Mouse (Mus musculus) E14TG2a.4 (cell line): Measurements from ENCODE around the gene Gm29094.
"Not testable (repeated sequence)": the region's sequence is repeated elsewhere in the genome, so short reads cannot be mapped to it uniquely, and the experiment has no call there.

Experiments
- H3K27me3 ChIP-seq: 2 replicates; pipeline ENCODE4 v1.6.1; 2014; ENCODE audit warnings: low read length, control low read depth; ENCODE audit not compliant: insufficient read depth
- H3K36me3 ChIP-seq: 2 replicates; pipeline ENCODE4 v1.6.1; 2014; ENCODE audit warnings: low read length, control low read depth; ENCODE audit not compliant: insufficient read depth
- H3K4me1 ChIP-seq: replicated peaks from 2 replicates; pipeline ENCODE4 v1.6.1; 2014; ENCODE audit warnings: low read depth, low read length, control low read depth
- H3K4me3 ChIP-seq: replicated peaks from 2 replicates; pipeline ENCODE4 v1.5.1; 2014; ENCODE audit warnings: mild to moderate bottlenecking, low read length
- H3K9me3 ChIP-seq: 2 replicates; pipeline ENCODE4 v1.6.1; 2014; ENCODE audit warnings: low read length, control low read depth
- CTCF ChIP-seq: conservative IDR thresholded peaks from 2 replicates; pipeline ENCODE4 v1.5.1; 2014; ENCODE audit warnings: low read length
- NANOG ChIP-seq: IDR thresholded peaks from 2 replicates; pipeline ENCODE4 v1.6.1; 2014; ENCODE audit warnings: borderline replicate concordance, low read length, mixed read lengths
- POU5F1 ChIP-seq: IDR thresholded peaks from 2 replicates; pipeline ENCODE4 v1.6.1; 2014; ENCODE audit warnings: low read length, borderline replicate concordance

The Gm29094 gene

GRCm38 (mm10) chr9:89219668-89220067 lies 20.5 kb downstream of the Gm29094 start:
- not testable (repeated sequence) for H3K36me3 ChIP-seq, H3K4me1 ChIP-seq, H3K27me3 ChIP-seq, H3K4me3 ChIP-seq, H3K9me3 ChIP-seq

GRCm38 (mm10) chr9:89220704-89221287 lies 21.6 kb downstream of the Gm29094 start:
- not testable (repeated sequence) for H3K4me3 ChIP-seq, H3K36me3 ChIP-seq, H3K9me3 ChIP-seq, H3K4me1 ChIP-seq, H3K27me3 ChIP-seq

GRCm38 (mm10) chr9:89226071-89226470 lies 26.9 kb downstream of the Gm29094 start:
- TF ChIP-seq CTCF (no peak), NANOG (no peak), POU5F1 (no peak)
- Histone ChIP-seq H3K27me3 (no peaks in the 10 kb centered on the region), H3K4me1 (no peaks in the 10 kb centered on the region), H3K36me3 (no peaks in the 10 kb centered on the region), H3K4me3 (no peak overlapping the region), H3K9me3 (no peaks in the 10 kb centered on the region)

- TF ChIP-seq CTCF (no peak), NANOG (no peak), POU5F1 (no peak)
- Histone ChIP-seq H3K27me3 (no peaks in the 10 kb centered on the region), H3K4me3 (no peak overlapping the region), H3K9me3 (no peaks in the 10 kb centered on the region), H3K36me3 (no peaks in the 10 kb centered on the region), H3K4me1 (no peaks in the 10 kb centered on the region)
Observed at GRCm38 (mm10) chr9:89228122-89228521, 28.9 kb downstream of the Gm29094 start.

- H3K4me1 ChIP-seq, H3K9me3 ChIP-seq, H3K36me3 ChIP-seq, H3K27me3 ChIP-seq, H3K4me3 ChIP-seq: not testable (repeated sequence)
- TF ChIP-seq CTCF: peak; percentile 14; the same call in 1 of the 2 replicates
Observed at GRCm38 (mm10) chr9:89230897-89231497, 31.8 kb downstream of the Gm29094 start.

- H3K36me3 ChIP-seq, H3K27me3 ChIP-seq, H3K4me3 ChIP-seq, H3K9me3 ChIP-seq, H3K4me1 ChIP-seq: not testable (repeated sequence)
Observed at GRCm38 (mm10) chr9:89237131-89237530, 38.0 kb downstream of the Gm29094 start.

- not testable (repeated sequence) for H3K4me1 ChIP-seq, H3K4me3 ChIP-seq, H3K9me3 ChIP-seq, H3K27me3 ChIP-seq, H3K36me3 ChIP-seq
Observed at GRCm38 (mm10) chr9:89238976-89239505, 39.9 kb downstream of the Gm29094 start.

- not testable (repeated sequence) for H3K27me3 ChIP-seq
Observed at GRCm38 (mm10) chr9:89240516-89241019, 41.4 kb downstream of the Gm29094 start.

GRCm38 (mm10) chr9:89253400-89253799 lies 54.2 kb downstream of the Gm29094 start:
- Histone ChIP-seq H3K4me1 (peaks cover 4% of the 10 kb centered on the region; the same call in 1 of the 2 replicates), H3K27me3 (no peaks in the 10 kb centered on the region), H3K36me3 (no peaks in the 10 kb centered on the region), H3K9me3 (peaks cover 3% of the 10 kb centered on the region; the same call in 1 of the 2 replicates), H3K4me3 (no peak overlapping the region)
- no peak for TF ChIP-seq POU5F1
- TF ChIP-seq NANOG: no peak
- TF ChIP-seq CTCF: no peak

More at GRCm38 (mm10) chr9:89240516-89241019, 41.4 kb downstream of the Gm29094 start:
- H3K36me3 ChIP-seq, H3K4me3 ChIP-seq, H3K9me3 ChIP-seq, H3K4me1 ChIP-seq: not testable (repeated sequence)
